Mouse (Mus musculus): ENCODE measurements around the gene Aldh3b2.
A peak's percentile ranks its signal among the peaks of the same experiment; 100 is the strongest.

Gene Aldh3b2

GRCm38 (mm10) chr19:3990804-3991203 is 18.7 kb downstream of the Aldh3b2 start:
- DNase-seq: no peak

- DNase-seq: no peak
These were observed 19.4 kb downstream of the Aldh3b2 start for GRCm38 (mm10) chr19:3991562-3991961.

- DNase-seq: no peak
These were observed 19.8 kb downstream of the Aldh3b2 start for GRCm38 (mm10) chr19:3991966-3992365.

- DNase-seq: no peak
These were observed 20.3 kb downstream of the Aldh3b2 start, which contains the start of gene Tbx10 for GRCm38 (mm10) chr19:3992416-3992815. Gene Tbx10 (plus strand): TSS chr19:3992752.

- no peak for DNase-seq
These were observed 22.8 kb downstream of the Aldh3b2 start for GRCm38 (mm10) chr19:3994932-3995331.

- DNase-seq: no peak
These were observed 23.4 kb downstream of the Aldh3b2 start for GRCm38 (mm10) chr19:3995505-3995904.

GRCm38 (mm10) chr19:3996106-3996505 is 24.0 kb downstream of the Aldh3b2 start:
- DNase-seq: no peak

GRCm38 (mm10) chr19:3996747-3997146 is 24.6 kb downstream of the Aldh3b2 start:
- no peak for DNase-seq

GRCm38 (mm10) chr19:3997231-3997630 is 25.1 kb downstream of the Aldh3b2 start:
- DNase-seq: no peak

GRCm38 (mm10) chr19:3998335-3998734 is 26.2 kb downstream of the Aldh3b2 start:
- DNase-seq: no peak

- DNase-seq: no peak
These were observed 27.1 kb downstream of the Aldh3b2 start for GRCm38 (mm10) chr19:3999121-3999730.

GRCm38 (mm10) chr19:4000119-4000900 is 28.2 kb downstream of the Aldh3b2 start, which contains the start of the genes Nudt8 and Gm49405:
Gene Nudt8 (plus strand): TSS chr19:4000580.
Gene Gm49405 (plus strand): TSS chr19:4000626.
- DNase-seq: peak; percentile 96

- DNase-seq: no peak
These were observed 28.9 kb downstream of the Aldh3b2 start for GRCm38 (mm10) chr19:4000949-4001525.

GRCm38 (mm10) chr19:4001752-4002151 is 29.6 kb downstream of the Aldh3b2 start:
- no peak for DNase-seq

GRCm38 (mm10) chr19:4003112-4003511 is 31.0 kb downstream of the Aldh3b2 start, which contains the start of gene Doc2g:
Gene Doc2g (plus strand): TSS chr19:4003313.
- no peak for DNase-seq

GRCm38 (mm10) chr19:4003641-4004040 is 31.5 kb downstream of the Aldh3b2 start:
- DNase-seq: no peak

- no peak for DNase-seq
These were observed 32.2 kb downstream of the Aldh3b2 start for GRCm38 (mm10) chr19:4004331-4004730.

GRCm38 (mm10) chr19:4005091-4005490 is 33.0 kb downstream of the Aldh3b2 start:
- no peak for DNase-seq

- no peak for DNase-seq
These were observed 33.8 kb downstream of the Aldh3b2 start for GRCm38 (mm10) chr19:4005971-4006370.

- no peak for DNase-seq
These were observed 39.0 kb downstream of the Aldh3b2 start for GRCm38 (mm10) chr19:4011086-4011485.

- peak; percentile 99 for DNase-seq
These were observed 40.4 kb downstream of the Aldh3b2 start, which contains the start of gene Ndufv1 for GRCm38 (mm10) chr19:4012432-4013022. Gene Ndufv1 (minus strand): TSS chr19:4012806.

GRCm38 (mm10) chr19:4013066-4013465 is 40.9 kb downstream of the Aldh3b2 start:
- no peak for DNase-seq

- DNase-seq: no peak
These were observed 42.7 kb downstream of the Aldh3b2 start for GRCm38 (mm10) chr19:4014802-4015201.
